In the genomic region with DNA sequence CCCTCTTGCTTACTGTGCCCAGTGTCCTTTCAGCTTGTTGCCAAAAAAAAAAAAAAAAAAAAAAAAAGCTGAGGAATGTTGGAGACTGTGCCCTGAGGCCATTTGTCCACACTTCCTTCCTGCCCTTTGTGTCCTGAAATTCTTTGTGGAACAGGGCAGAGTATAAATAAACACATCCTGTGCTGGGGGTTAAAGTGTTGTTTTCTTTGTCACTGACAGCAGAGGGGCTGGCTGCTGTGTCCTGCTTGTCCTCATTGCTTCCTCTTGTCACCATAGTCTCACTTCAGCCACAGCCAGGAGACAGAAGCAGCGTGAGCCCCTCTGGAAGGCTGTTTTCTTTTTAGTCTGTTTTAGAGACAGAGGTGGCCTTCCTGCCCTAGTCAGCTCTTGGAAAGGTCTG, we compare ENCODE assay signal across 8 mouse cellular contexts. TPM values are rescaled to one million over a fixed set of nuclear protein-coding genes. Genes with fewer than 3 reads are reported as not detected.
DNase-seq lines count a peak whose midpoint lies in the region; ATAC-seq and TF ChIP-seq lines count a peak whose summit lies in the region.

No protein-coding gene starts in this region.

- no peak for ATAC-seq in intestine, embryonic 15.5 days
- peak; percentile 89 for ATAC-seq in liver, postnatal 0 days
- ATAC-seq in monocyte, adult 5-6 weeks (replicated peaks; ENCODE audit: insufficient number of reproducible peaks, low FRiP score, low TSS enrichment, poor library complexity, severe bottlenecking), result no peak

- H3K4me1 ChIP-seq in intestine, embryonic 15.5 days (replicated peaks), result no peaks in the 10 kb centered on the region
- peaks cover 7% of the 10 kb centered on the region; the same call in 1 of the 2 replicates for H3K4me1 ChIP-seq in liver, postnatal 0 days (ENCODE audit: insufficient read depth)

- no peak for TF ChIP-seq CTCF in liver, postnatal 0 days (IDR thresholded peaks at IDR 0.05; ENCODE audit: low read depth)

- no peak overlapping the region for H3K4me3 ChIP-seq in intestine, embryonic 15.5 days (replicated peaks)
- no peak overlapping the region for H3K4me3 ChIP-seq in liver, postnatal 0 days (ENCODE audit: low read depth, low read length)

- H3K9ac ChIP-seq in intestine, embryonic 15.5 days, result no peak overlapping the region
- H3K9ac ChIP-seq in liver, postnatal 0 days (replicated peaks), result peak overlapping the region; percentile 44; the same call in 1 of the 2 replicates

- H3K9me3 ChIP-seq in intestine, embryonic 15.5 days, result no peaks in the 10 kb centered on the region
- H3K9me3 ChIP-seq in liver, postnatal 0 days (ENCODE audit: low read length), result no peaks in the 10 kb centered on the region

- DNase-seq in NIH3T3 (ENCODE audit: low read depth), result peak; percentile 15
- DNase-seq in embryo, embryonic 11 days, result peak; percentile 26
- peak; percentile 21 for DNase-seq in liver, postnatal 0 days
- DNase-seq in ovary, postnatal 10 days (ENCODE audit: low spot score), result no peak
- no peak for DNase-seq in layer of hippocampus, postnatal 14 days (ENCODE audit: low spot score in 2 of 2)
- no peak for DNase-seq in urinary bladder, adult 18-20 months (ENCODE audit: low spot score in 2 of 2)

- TF ChIP-seq EP300 in liver, postnatal 0 days (IDR thresholded peaks at IDR 0.05; ENCODE audit: low read depth), result peak; percentile 45; the same call in 1 of the 2 replicates

- H3K27me3 ChIP-seq in intestine, embryonic 15.5 days (replicated peaks), result no peaks in the 10 kb centered on the region
- H3K27me3 ChIP-seq in liver, postnatal 0 days (ENCODE audit: insufficient read depth, low read length), result no peaks in the 10 kb centered on the region

- 0 out of 2 replicates have a peak overlapping the region, but pooled peaks have one; percentile 22 for H3K27ac ChIP-seq in intestine, embryonic 15.5 days
- peak overlapping the region; percentile 95 for H3K27ac ChIP-seq in liver, postnatal 0 days (ENCODE audit: low read depth)

- peaks cover 31% of the 10 kb centered on the region for H3K36me3 ChIP-seq in intestine, embryonic 15.5 days
- H3K36me3 ChIP-seq in liver, postnatal 0 days (replicated peaks; ENCODE audit: insufficient read depth, low read length), result peaks cover 62% of the 10 kb centered on the region

- no peak overlapping the region for H3K4me2 ChIP-seq in intestine, embryonic 15.5 days (replicated peaks)
- H3K4me2 ChIP-seq in liver, postnatal 0 days (ENCODE audit: low read depth, low read length), result peak overlapping the region; percentile 9; the same call in 1 of the 2 replicates

- 35% methylated on average over 1 of the region's 1 CpGs for WGBS in intestine, embryonic 15.5 days
- WGBS in liver, postnatal 0 days (ENCODE audit: insufficient replicate concordance), result 58% methylated on average over 1 of the region's 1 CpGs

RNA-seq across cellular contexts. Expression of gene Gle1, which starts 9.5 kb away (rescaled TPM):
- polyA plus RNA-seq in intestine, embryonic 15.5 days (2015; fragmentation: Nextera tagmentation; extraction: Ambion mirVana), result 44.5 and 45.5 TPM in 2 replicates
- 13.4 and 14.7 TPM in 2 replicates for polyA plus RNA-seq in liver, postnatal 0 days (2015; fragmentation: Nextera tagmentation; extraction: Ambion mirVana)
- total RNA-seq in layer of hippocampus, postnatal 14 days (2021), result 10 to 100 TPM; 44.8 to 47.3 TPM
- 62.8 to 92.3 TPM (median 86.3 TPM) in 3 replicates for total RNA-seq in monocyte, adult 5-6 weeks (2017)

RNA-seq across cellular contexts. Expression of gene Sptan1, which starts 20.6 kb away (rescaled TPM):
- 73.3 and 82.9 TPM in 2 replicates for polyA plus RNA-seq in intestine, embryonic 15.5 days (2015; fragmentation: Nextera tagmentation; extraction: Ambion mirVana)
- polyA plus RNA-seq in liver, postnatal 0 days (2015; fragmentation: Nextera tagmentation; extraction: Ambion mirVana), result 14.9 and 17.2 TPM in 2 replicates
- 1,000 to 10,000 TPM in 1 of 2 experiments, 100 to 1,000 TPM in 1; 959 to 1,004 TPM for total RNA-seq in layer of hippocampus, postnatal 14 days (2021)
- 296 to 354 TPM (median 326 TPM) in 3 replicates for total RNA-seq in monocyte, adult 5-6 weeks (2017)

RNA-seq across cellular contexts. Expression of gene Odf2, which starts 55.7 kb away (rescaled TPM):
- 43.0 and 44.9 TPM in 2 replicates for polyA plus RNA-seq in intestine, embryonic 15.5 days (2015; fragmentation: Nextera tagmentation; extraction: Ambion mirVana)
- 19.0 and 22.1 TPM in 2 replicates for polyA plus RNA-seq in liver, postnatal 0 days (2015; fragmentation: Nextera tagmentation; extraction: Ambion mirVana)
- 100 to 1,000 TPM in 1 of 2 experiments, 10 to 100 TPM in 1; 91.4 to 107 TPM for total RNA-seq in layer of hippocampus, postnatal 14 days (2021)
- total RNA-seq in monocyte, adult 5-6 weeks (2017), result 76.9 to 105 TPM (median 89.7 TPM) in 3 replicates

Comparison
In these comparisons a context has a peak if more than half of its experiments do, and no peak if none do; other contexts are left out.
1. DNase-seq: peak in NIH3T3 (single experiment), embryo, embryonic 11 days (single experiment) and liver, postnatal 0 days (single experiment); none in ovary, postnatal 10 days (single experiment), layer of hippocampus, postnatal 14 days (0 of 2) and urinary bladder, adult 18-20 months (0 of 2).